Mouse (Mus musculus) activated CD4-positive, CD25-positive, alpha-beta regulatory T cell (primary cell): Measurements from ENCODE around the gene Gm428. TPM values are rescaled to one million over a fixed set of nuclear protein-coding genes. Genes with fewer than 3 reads are reported as not detected.

Experiments used
- polyA plus RNA-seq, 2 experiments: library from polyadenylated mRNA; unstranded; fragments of 100-300 nt; shearing (Covaris generic); gene quantifications; one replicate each; pipeline ENCODE4 v1.2.1; 2017

Gene Gm428
- polyA plus RNA-seq, result not detected

GRCm38 (mm10) chr4:73683216-73683615, at the start of gene Gm428:
Gene Gm428, plus strand, starts transcription at chr4:73683516.

DNA sequence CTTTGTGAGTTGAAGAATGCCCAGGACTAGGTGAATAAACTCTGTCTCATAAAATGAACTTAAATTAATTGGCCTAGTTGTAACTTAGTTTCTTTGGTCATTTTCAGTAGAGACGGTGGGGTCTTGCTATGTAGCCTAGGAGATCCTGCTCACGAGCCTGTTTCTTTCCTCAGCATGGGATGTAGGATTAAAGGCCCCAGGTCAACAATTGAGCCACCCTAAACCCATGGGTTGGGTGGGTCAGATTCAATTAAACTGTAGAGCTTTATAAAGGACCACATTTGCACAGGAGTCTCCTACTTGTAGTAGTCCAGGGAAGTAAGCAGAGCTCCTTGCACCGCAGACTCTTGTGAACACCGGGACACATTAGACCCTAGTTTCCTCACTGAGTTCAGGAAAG, 45.5 kb upstream of the Gm428 start, which contains the start of gene Gm11236:
Gm11236 (plus strand) TSS at position 301 of the 400 bp plus-strand sequence.

DNA sequence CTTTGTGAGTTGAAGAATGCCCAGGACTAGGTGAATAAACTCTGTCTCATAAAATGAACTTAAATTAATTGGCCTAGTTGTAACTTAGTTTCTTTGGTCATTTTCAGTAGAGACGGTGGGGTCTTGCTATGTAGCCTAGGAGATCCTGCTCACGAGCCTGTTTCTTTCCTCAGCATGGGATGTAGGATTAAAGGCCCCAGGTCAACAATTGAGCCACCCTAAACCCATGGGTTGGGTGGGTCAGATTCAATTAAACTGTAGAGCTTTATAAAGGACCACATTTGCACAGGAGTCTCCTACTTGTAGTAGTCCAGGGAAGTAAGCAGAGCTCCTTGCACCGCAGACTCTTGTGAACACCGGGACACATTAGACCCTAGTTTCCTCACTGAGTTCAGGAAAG, 15.3 kb upstream of the Gm428 start, which contains the start of gene Gm11239:
Gm11239 (plus strand) TSS at position 301 of the 400 bp plus-strand sequence.

Other genes with a start within 250 kb of the Gm428 start
- gene Gm11238, start 75.6 kb upstream of the Gm428 start, polyA plus RNA-seq, result not detected
- not detected for gene Gm11237, start 60.5 kb upstream of the Gm428 start, polyA plus RNA-seq
- gene Gm11236, start 45.4 kb upstream of the Gm428 start, polyA plus RNA-seq, result under 1 TPM in 1 of 2 experiments, not detected in 1; 0.22 TPM
- gene Gm11239, start 15.2 kb upstream of the Gm428 start, polyA plus RNA-seq, result not detected
- gene Rasef, start 107.5 kb downstream of the Gm428 start, polyA plus RNA-seq, result under 1 TPM in 1 of 2 experiments, not detected in 1; 0.22 TPM
- not detected for gene Gm11758, start 192.8 kb downstream of the Gm428 start, polyA plus RNA-seq
- gene Gm11757, start 207.6 kb downstream of the Gm428 start, polyA plus RNA-seq, result not detected
- gene Gm13871, start 222.4 kb downstream of the Gm428 start, polyA plus RNA-seq, result not detected
- not detected for gene Gm11756, start 237.2 kb downstream of the Gm428 start, polyA plus RNA-seq